Mouse (Mus musculus): ENCODE data around the gene Arid3a. TPM values are rescaled to one million over a fixed set of nuclear protein-coding genes. Genes with fewer than 3 reads are reported as not detected.

Arid3a gene
- polyA plus RNA-seq, 1 experiment from 2014 or later = 5.5 TPM

DNA sequence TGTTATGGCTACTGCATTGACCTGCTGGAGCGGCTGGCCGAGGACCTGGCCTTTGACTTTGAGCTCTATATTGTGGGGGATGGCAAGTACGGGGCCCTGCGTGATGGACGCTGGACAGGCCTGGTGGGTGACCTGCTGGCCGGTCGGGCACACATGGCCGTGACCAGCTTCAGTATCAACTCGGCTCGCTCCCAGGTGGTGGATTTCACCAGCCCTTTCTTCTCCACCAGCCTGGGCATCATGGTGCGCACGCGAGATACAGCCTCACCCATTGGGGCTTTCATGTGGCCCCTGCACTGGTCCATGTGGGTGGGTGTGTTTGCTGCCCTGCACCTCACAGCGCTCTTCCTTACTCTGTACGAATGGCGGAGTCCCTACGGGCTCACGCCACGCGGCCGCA lies 47.2 kb downstream of the Arid3a start:
- no peak for TF ChIP-seq EP300 (IDR thresholded peaks at IDR 0.05; ENCODE audit: low read depth)
- no peak for TF ChIP-seq CTCF (IDR thresholded peaks at IDR 0.05; ENCODE audit: low read depth)
- 84% methylated on average over 21 of the region's 21 CpGs for WGBS (ENCODE audit: insufficient replicate concordance)
- H3K4me3 ChIP-seq (ENCODE audit: low read depth, low read length) = no peak overlapping the region

DNA sequence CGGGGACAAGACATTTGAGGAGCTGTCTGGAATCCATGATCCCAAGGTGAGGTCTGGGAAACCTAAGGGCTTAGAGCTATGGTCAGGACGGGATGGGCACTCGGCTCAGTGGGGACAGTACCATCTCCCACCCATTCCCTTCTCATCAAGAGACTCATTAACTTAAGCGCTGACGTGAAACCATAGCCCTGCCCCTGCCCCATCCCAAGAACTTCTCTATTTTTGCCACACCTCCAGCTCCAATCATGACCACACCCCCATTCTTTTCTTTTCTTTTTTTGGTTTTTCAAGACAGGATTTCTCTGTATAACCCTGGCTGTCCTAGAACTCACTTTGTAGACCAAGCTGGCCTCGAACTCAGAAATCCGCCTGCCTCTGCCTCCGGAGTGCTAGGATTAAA lies 47.8 kb downstream of the Arid3a start:
- TF ChIP-seq CTCF (IDR thresholded peaks at IDR 0.05; ENCODE audit: low read depth) (no peak), EP300 (IDR thresholded peaks at IDR 0.05; ENCODE audit: low read depth) (no peak)
- no peak overlapping the region for H3K4me3 ChIP-seq (ENCODE audit: low read depth, low read length)
- peaks cover 23% of the 10 kb centered on the region for H3K27me3 ChIP-seq (ENCODE audit: insufficient read depth, low read length)
- 70% methylated on average over 8 of the region's 8 CpGs for WGBS (ENCODE audit: insufficient replicate concordance)
- H3K4me1 ChIP-seq (ENCODE audit: insufficient read depth) = peaks cover 3% of the 10 kb centered on the region; the same call in 1 of the 2 replicates
- H3K4me2 ChIP-seq (ENCODE audit: low read depth, low read length) = no peak overlapping the region
- H3K36me3 ChIP-seq (replicated peaks; ENCODE audit: insufficient read depth, low read length) = peaks cover 37% of the 10 kb centered on the region
- ATAC-seq (no peak), DNase-seq (no peak)
- H3K9ac ChIP-seq (replicated peaks) = no peak overlapping the region
- H3K27ac ChIP-seq (ENCODE audit: low read depth) = no peak overlapping the region
- peaks cover 9% of the 10 kb centered on the region; the same call in 1 of the 2 replicates for H3K9me3 ChIP-seq (ENCODE audit: low read length)

More for the DNA sequence above, 47.2 kb downstream of the Arid3a start:
- Histone ChIP-seq H3K36me3 (replicated peaks; ENCODE audit: insufficient read depth, low read length) (peaks cover 36% of the 10 kb centered on the region), H3K9me3 (ENCODE audit: low read length) (peaks cover 9% of the 10 kb centered on the region; the same call in 1 of the 2 replicates), H3K4me1 (ENCODE audit: insufficient read depth) (peaks cover 3% of the 10 kb centered on the region; the same call in 1 of the 2 replicates), H3K27ac (ENCODE audit: low read depth) (no peak overlapping the region), H3K4me2 (ENCODE audit: low read depth, low read length) (no peak overlapping the region), H3K9ac (replicated peaks) (no peak overlapping the region), H3K27me3 (ENCODE audit: insufficient read depth, low read length) (peaks cover 23% of the 10 kb centered on the region)
- DNase-seq (no peak), ATAC-seq (no peak)

DNA sequence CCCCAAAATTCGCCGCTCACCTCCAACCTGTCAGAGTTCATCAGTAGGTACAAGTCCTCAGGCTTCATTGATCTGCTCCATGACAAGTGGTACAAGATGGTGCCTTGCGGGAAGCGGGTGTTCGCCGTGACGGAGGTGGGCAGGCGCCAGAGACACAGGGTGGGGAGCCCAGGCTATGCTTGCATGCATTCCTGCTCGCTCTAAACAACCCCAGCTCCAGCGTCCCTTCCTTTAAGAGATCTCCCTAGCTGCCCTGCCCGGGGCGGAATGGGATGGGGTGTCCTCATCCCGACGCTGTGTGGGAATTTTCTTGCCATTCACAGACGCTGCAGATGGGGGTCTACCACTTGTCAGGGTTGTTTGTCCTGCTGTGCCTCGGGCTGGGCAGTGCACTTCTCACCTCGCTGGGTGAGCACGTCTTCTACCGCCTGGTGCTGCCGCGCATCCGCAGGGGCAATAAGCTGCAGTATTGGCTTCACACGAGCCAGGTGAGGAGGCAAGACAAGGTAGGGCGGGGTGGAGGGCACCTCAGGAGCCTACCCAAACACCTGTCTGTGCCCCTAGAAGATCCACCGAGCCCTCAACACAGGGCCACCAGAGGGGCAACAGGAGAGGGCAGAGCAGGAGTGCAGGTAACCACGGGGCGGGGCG lies 49.4 kb downstream of the Arid3a start:
- no peak overlapping the region for H3K27ac ChIP-seq (ENCODE audit: low read depth)
- WGBS (ENCODE audit: insufficient replicate concordance) = 90% methylated on average over 28 of the region's 28 CpGs
- DNase-seq = no peak
- peaks cover 9% of the 10 kb centered on the region; the same call in 1 of the 2 replicates for H3K9me3 ChIP-seq (ENCODE audit: low read length)
- no peak overlapping the region for H3K4me2 ChIP-seq (ENCODE audit: low read depth, low read length)
- H3K9ac ChIP-seq (replicated peaks) = no peak overlapping the region
- H3K4me1 ChIP-seq (ENCODE audit: insufficient read depth) = peaks cover 3% of the 10 kb centered on the region; the same call in 1 of the 2 replicates
- peaks cover 37% of the 10 kb centered on the region for H3K36me3 ChIP-seq (replicated peaks; ENCODE audit: insufficient read depth, low read length)
- no peak for ATAC-seq
- TF ChIP-seq EP300 (IDR thresholded peaks at IDR 0.05; ENCODE audit: low read depth) (no peak), CTCF (IDR thresholded peaks at IDR 0.05; ENCODE audit: low read depth) (no peak)
- H3K4me3 ChIP-seq (ENCODE audit: low read depth, low read length) = no peak overlapping the region
- peaks cover 12% of the 10 kb centered on the region for H3K27me3 ChIP-seq (ENCODE audit: insufficient read depth, low read length)

DNA sequence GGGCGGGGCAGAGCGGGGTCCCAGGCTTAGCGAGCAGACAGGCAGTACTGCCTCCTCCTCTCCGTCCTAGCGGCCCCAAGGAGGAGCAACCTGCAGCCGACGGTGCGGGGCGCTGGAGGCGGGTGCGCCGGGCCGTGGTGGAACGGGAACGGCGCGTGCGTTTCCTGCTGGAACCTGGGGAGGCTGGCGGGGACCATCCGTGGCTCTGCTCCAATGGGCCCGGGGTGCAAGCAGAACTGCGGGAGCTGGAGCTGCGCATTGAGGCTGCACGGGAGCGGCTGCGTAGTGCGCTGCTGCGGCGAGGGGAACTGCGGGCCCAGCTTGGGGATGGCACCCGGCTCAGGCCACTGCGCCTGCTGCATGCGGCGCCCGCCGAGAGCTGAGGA lies 49.9 kb downstream of the Arid3a start:
- Histone ChIP-seq H3K27ac (ENCODE audit: low read depth) (no peak overlapping the region), H3K9me3 (ENCODE audit: low read length) (peaks cover 9% of the 10 kb centered on the region; the same call in 1 of the 2 replicates), H3K9ac (replicated peaks) (no peak overlapping the region), H3K4me1 (ENCODE audit: insufficient read depth) (peaks cover 3% of the 10 kb centered on the region; the same call in 1 of the 2 replicates), H3K4me2 (ENCODE audit: low read depth, low read length) (no peak overlapping the region), H3K27me3 (ENCODE audit: insufficient read depth, low read length) (peaks cover 6% of the 10 kb centered on the region), H3K36me3 (replicated peaks; ENCODE audit: insufficient read depth, low read length) (peaks cover 37% of the 10 kb centered on the region), H3K4me3 (ENCODE audit: low read depth, low read length) (no peak overlapping the region)
- ATAC-seq (no peak), DNase-seq (no peak)
- TF ChIP-seq EP300 (IDR thresholded peaks at IDR 0.05; ENCODE audit: low read depth) (no peak), CTCF (IDR thresholded peaks at IDR 0.05; ENCODE audit: low read depth) (no peak)
- WGBS (ENCODE audit: insufficient replicate concordance) = 95% methylated on average over 36 of the region's 36 CpGs

DNA sequence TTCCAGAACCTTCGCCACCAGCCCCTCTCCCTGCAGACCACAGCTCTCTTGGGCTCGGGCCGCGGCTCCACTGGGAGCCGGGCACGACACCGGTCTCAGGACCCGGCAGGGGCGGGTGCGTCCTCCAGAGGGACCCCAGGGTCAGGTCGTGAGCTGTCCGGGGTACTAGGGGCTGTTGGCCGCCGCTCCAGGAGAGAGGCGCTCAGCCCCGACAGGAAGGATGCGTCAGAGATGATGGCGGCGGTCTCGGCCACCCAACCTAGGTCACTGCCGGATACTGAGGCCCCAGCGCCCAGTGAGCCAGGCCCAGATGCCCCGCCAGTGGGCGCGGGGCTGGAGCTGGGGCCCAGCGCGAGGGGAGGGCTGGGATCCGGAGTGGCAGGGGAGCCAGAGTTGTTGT lies 50.5 kb downstream of the Arid3a start:
- Histone ChIP-seq H3K4me2 (ENCODE audit: low read depth, low read length) (no peak overlapping the region), H3K4me1 (ENCODE audit: insufficient read depth) (peaks cover 5% of the 10 kb centered on the region), H3K4me3 (ENCODE audit: low read depth, low read length) (no peak overlapping the region), H3K27ac (ENCODE audit: low read depth) (no peak overlapping the region), H3K36me3 (replicated peaks; ENCODE audit: insufficient read depth, low read length) (peaks cover 38% of the 10 kb centered on the region), H3K27me3 (ENCODE audit: insufficient read depth, low read length) (0 out of 2 replicates have a peak, but pooled peaks cover under 1% of the 10 kb centered on the region), H3K9ac (replicated peaks) (no peak overlapping the region), H3K9me3 (ENCODE audit: low read length) (peaks cover 9% of the 10 kb centered on the region; the same call in 1 of the 2 replicates)
- TF ChIP-seq CTCF (IDR thresholded peaks at IDR 0.05; ENCODE audit: low read depth) (no peak), EP300 (IDR thresholded peaks at IDR 0.05; ENCODE audit: low read depth) (no peak)
- 95% methylated on average over 28 of the region's 28 CpGs for WGBS (ENCODE audit: insufficient replicate concordance)
- DNase-seq (no peak), ATAC-seq (no peak)

DNA sequence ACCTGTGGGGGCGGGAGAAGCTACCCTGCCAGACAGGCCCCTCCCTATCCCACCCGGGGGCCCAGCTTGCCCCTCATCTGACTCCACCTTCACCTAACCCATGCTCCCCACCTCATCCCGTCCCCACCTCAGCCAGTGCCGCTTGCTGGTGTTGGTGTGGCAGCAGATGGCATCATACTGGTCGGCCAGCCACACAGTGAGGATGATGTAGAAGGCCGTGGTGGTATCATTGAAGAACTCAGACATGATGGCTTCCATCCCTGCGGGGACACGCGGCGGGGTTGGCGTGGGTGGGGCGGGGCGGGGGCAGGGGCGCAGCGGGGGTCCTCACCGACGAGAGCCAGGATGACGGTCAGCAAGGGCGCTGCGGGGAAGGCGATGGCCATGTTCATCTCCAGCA lies 51.2 kb downstream of the Arid3a start:
- H3K9ac ChIP-seq (replicated peaks) = no peak overlapping the region
- H3K4me3 ChIP-seq (ENCODE audit: low read depth, low read length) = no peak overlapping the region
- DNase-seq = no peak
- ATAC-seq = no peak
- H3K9me3 ChIP-seq (ENCODE audit: low read length) = peaks cover 9% of the 10 kb centered on the region; the same call in 1 of the 2 replicates
- WGBS (ENCODE audit: insufficient replicate concordance) = 93% methylated on average over 17 of the region's 21 CpGs
- peaks cover 40% of the 10 kb centered on the region for H3K36me3 ChIP-seq (replicated peaks; ENCODE audit: insufficient read depth, low read length)
- H3K4me1 ChIP-seq (ENCODE audit: insufficient read depth) = peaks cover 10% of the 10 kb centered on the region
- H3K27ac ChIP-seq (ENCODE audit: low read depth) = no peak overlapping the region
- no peak for TF ChIP-seq CTCF (IDR thresholded peaks at IDR 0.05; ENCODE audit: low read depth)
- TF ChIP-seq EP300 (IDR thresholded peaks at IDR 0.05; ENCODE audit: low read depth) = no peak
- H3K27me3 ChIP-seq (ENCODE audit: insufficient read depth, low read length) = no peaks in the 10 kb centered on the region
- no peak overlapping the region for H3K4me2 ChIP-seq (ENCODE audit: low read depth, low read length)
